Mouse (Mus musculus) thymus, adult 2 months (tissue): ENCODE data around the gene Itga6.

Source experiments
- CTCF ChIP-seq: fragments of 200-500 bp; IDR thresholded peaks from 2 replicates; pipeline ENCODE4 v1.5.1; 2012; ENCODE audit warnings: mild to moderate bottlenecking, control low read depth, low read length, moderate library complexity, borderline replicate concordance; ENCODE audit not compliant: control insufficient read depth, poor library complexity, insufficient read depth; ENCODE audit errors: extremely low read depth
- POLR2A ChIP-seq: fragments of 200-500 bp; IDR thresholded peaks from 2 replicates; pipeline ENCODE4 v1.6.1; 2012; ENCODE audit warnings: mild to moderate bottlenecking, low read length, control low read depth, moderate library complexity; ENCODE audit not compliant: control insufficient read depth, poor library complexity, insufficient read depth; ENCODE audit errors: extremely low read depth

GRCm38 (mm10) chr2:71865022-71865421 lies 119.6 kb downstream of the Itga6 start:
- TF ChIP-seq POLR2A, result no peak
- no peak for TF ChIP-seq CTCF
